Mouse (Mus musculus) midbrain, embryonic 11.5 days (tissue): Measurements from ENCODE around the gene Commd8. TPM values are rescaled to one million over a fixed set of nuclear protein-coding genes. Genes with fewer than 3 reads are reported as not detected.

ENCODE experiments used
- ATAC-seq: fragments of 200-750 bp; cut with Nextera tagmentation; 2 replicates; pipeline ENCODE4 v1.8.0; 2017; ENCODE audit warnings: moderate TSS enrichment, moderate library complexity; ENCODE audit not compliant: low FRiP score
- DNase-seq: peaks from one replicate; pipeline ENCODE4 v3.0.0; 2015; ENCODE audit warnings: low spot score; ENCODE audit errors: missing footprints
- H3K27ac ChIP-seq: fragments of 300-500 bp; sonication (generic); 2 replicates; pipeline ENCODE4 v1.5.1; 2014; ENCODE audit warnings: low read depth, low read length
- H3K27me3 ChIP-seq: fragments of 300-500 bp; sonication (generic); 2 replicates; pipeline ENCODE4 v1.6.1; 2014; ENCODE audit warnings: mild to moderate bottlenecking, low read length, moderate library complexity, mixed read lengths; ENCODE audit not compliant: control insufficient read depth, insufficient read depth
- H3K36me3 ChIP-seq: fragments of 300-500 bp; sonication (generic); 2 replicates; pipeline ENCODE4 v1.6.1; 2014; ENCODE audit warnings: mild to moderate bottlenecking, low read length, moderate library complexity, mixed read lengths; ENCODE audit not compliant: control insufficient read depth, insufficient read depth
- H3K4me1 ChIP-seq: fragments of 300-500 bp; sonication (generic); 2 replicates; pipeline ENCODE4 v1.6.1; 2014; ENCODE audit warnings: low read length; ENCODE audit not compliant: control insufficient read depth, insufficient read depth
- H3K4me2 ChIP-seq: fragments of 300-500 bp; sonication (generic); 2 replicates; pipeline ENCODE4 v1.6.1; 2014; ENCODE audit warnings: mild to moderate bottlenecking, moderate library complexity
- H3K4me3 ChIP-seq: fragments of 300-500 bp; sonication (generic); 2 replicates; pipeline ENCODE4 v1.5.1; 2014; ENCODE audit warnings: low read depth, low read length
- H3K9ac ChIP-seq: fragments of 300-500 bp; sonication (generic); 2 replicates; pipeline ENCODE4 v1.6.1; 2014; ENCODE audit warnings: low read length
- H3K9me3 ChIP-seq: fragments of 300-500 bp; sonication (generic); 2 replicates; pipeline ENCODE4 v1.6.1; 2016; ENCODE audit warnings: low read length; ENCODE audit not compliant: control insufficient read depth
- WGBS: fragments of 180-500 bp; shearing (Covaris S2); extraction: QIAGEN DNeasy Blood & Tissue Kit; methylation state at CpG from one replicate; pipeline ENCODE4 v1.1.7; 2014; 5-methylcytosine and 5-hydroxymethylcytosine counted together
- polyA plus RNA-seq: library from polyadenylated mRNA; unstranded; fragments of >200 nt; fragmentation: Nextera tagmentation; extraction: Ambion mirVana; gene quantifications from 2 replicates; pipeline ENCODE4 v1.2.1, GENCODE M21; 2014

Gene Commd8
- polyA plus RNA-seq, 1 experiment from 2014 or later: 210 TPM

- H3K9ac ChIP-seq: no peak overlapping the region
- 87% methylated on average over 6 of the region's 6 CpGs for WGBS
- no peak overlapping the region for H3K4me3 ChIP-seq
- H3K9me3 ChIP-seq: no peaks in the 10 kb centered on the region
- no peaks in the 10 kb centered on the region for H3K27me3 ChIP-seq
- H3K27ac ChIP-seq: no peak overlapping the region
- no peaks in the 10 kb centered on the region for H3K36me3 ChIP-seq
- H3K4me2 ChIP-seq: no peak overlapping the region
- DNase-seq: no peak
- no peaks in the 10 kb centered on the region for H3K4me1 ChIP-seq
- ATAC-seq: no peak
These were observed 45.5 kb downstream of the Commd8 start for GRCm38 (mm10) chr5:72122414-72123037.
